Mouse (Mus musculus) adrenal gland, postnatal 4 days (tissue): ENCODE results near the gene Gab2. TPM values are rescaled to one million over a fixed set of nuclear protein-coding genes. Genes with fewer than 3 reads are reported as not detected.
A peak's percentile ranks its signal among the peaks of the same experiment; 100 is the strongest.

Source experiments
- DNase-seq, 2 experiments: peaks; one replicate each; pipeline ENCODE4 v3.0.0; 2021 to 2022; ENCODE audit warnings: low spot score in 2 of 2, mixed read lengths in 2 of 2
- total RNA-seq, 2 experiments: library from RNA; stranded (reverse); gene quantifications; 2 replicates each; pipeline ENCODE4 v1.2.3; 2021

Gab2 gene
- total RNA-seq, 2 experiments from 2014 or later, result 34.8 to 41.4 TPM

DNA sequence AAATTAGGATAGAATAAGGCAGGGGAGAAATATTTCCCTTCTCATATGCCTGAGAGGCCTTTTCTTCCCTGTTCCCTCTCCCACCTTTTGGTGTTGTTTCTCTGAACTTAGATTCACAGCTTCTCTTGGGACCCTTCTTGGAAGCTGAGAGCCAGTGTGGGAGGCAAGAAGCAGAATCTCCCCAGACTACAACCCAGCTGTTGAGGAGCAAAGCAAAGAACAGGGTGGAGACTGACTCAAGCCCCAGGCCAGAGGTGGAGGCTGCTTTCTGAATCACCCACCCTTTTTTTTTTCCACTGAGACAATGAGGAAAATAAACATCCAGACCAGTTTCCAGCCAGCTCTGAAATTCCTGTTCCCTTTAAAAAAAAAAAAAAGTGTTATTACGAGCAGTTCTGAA lies 166.3 kb downstream of the Gab2 start:
- DNase-seq, result no peak

DNA sequence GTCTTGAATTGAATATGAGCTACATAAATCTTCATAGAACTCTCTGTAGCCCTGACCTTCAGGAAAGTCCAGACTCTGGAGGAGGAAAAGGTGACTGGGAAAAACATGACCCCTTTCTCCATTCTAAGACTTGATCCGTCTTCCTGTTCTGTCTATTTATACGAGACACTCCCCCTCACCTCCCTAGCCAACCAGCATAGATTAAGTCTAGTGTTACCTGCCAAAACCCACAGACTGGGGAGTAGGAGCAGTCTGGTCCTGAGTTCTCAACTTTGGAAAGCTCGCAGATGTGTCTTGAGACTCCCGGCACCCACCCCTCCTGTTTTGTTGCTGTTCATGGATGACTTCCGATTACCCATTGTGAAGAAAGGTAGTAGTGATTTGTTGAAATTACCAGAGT lies 166.8 kb downstream of the Gab2 start:
- DNase-seq, result no peak

DNA sequence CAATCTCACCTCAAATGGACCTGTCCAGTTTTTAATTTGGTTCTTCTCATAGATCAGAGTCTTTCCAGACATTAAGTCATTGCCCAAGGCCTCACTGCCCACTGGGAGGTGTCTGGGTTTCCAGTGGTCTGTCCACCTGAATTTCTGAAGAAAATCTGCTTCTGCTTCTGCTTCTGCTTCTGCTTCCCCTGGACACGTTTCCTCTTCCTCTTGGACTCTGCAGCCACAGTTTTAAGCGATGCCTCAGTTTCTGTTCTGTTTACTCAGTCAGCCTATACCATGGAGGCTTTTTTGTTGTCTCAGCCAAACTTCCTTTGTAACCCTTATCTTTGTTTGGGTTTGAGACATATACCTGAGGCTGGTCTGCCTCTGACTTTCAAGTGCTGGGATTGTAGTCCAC lies 170.3 kb downstream of the Gab2 start:
- no peak for DNase-seq

DNA sequence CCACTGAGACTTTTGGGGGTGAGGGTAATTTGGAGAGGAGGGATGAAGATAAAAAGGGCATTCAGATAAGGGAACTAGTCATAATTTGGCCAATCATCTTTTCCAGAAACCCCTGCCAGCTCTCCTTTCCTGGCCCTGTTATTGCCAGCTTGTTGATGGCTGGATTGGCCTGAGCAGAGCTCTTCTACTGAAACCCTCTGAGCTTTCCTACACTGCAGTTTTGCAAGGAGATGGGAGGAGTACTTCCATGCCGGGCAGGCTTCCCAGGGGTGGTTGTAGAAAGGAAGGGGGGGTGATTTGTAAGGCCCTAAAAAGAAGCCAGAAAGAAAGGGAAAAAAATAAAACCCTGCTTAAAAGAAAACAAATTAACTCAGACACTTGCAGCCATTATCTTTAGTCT lies 181.2 kb downstream of the Gab2 start:
- no peak for DNase-seq

DNA sequence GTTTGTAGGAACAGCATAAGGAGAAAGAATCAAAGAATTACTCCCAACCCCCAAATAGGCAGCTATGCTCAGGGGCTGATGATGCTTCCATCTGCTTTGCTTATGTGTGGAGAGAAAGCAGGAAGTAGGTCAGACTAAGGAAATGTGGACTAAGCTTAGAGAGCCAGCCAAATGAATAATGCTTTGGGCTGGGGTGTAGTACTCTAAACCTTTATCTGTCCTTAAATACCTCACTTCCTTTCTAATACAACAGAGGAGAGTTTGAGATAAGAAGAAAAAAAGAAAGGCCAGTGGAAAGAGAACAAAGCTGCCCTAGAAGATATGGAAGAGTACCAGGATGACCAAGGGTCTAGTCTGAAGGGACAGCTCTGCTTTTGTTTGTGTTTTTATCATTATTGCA lies 189.0 kb downstream of the Gab2 start:
- DNase-seq, result no peak

DNA sequence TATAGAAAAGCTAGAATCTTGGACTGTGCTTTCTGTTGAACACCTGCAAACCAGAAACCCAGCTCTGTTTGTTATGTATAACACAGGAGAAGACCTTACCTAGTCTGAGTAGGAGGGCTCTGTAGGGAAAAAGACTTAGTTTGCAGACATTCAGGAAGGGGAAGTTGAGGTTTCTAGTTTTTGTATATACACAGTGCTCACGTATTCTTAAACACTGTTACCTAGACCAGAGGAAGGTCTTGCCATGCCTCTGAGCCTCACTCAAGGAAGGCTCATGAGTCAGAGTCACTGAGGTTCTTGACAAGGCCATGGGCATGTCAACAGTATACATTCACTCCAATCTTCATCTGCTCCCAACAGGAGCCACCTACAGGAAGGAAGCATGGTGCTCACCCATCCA lies 189.7 kb downstream of the Gab2 start:
- DNase-seq, result no peak

DNA sequence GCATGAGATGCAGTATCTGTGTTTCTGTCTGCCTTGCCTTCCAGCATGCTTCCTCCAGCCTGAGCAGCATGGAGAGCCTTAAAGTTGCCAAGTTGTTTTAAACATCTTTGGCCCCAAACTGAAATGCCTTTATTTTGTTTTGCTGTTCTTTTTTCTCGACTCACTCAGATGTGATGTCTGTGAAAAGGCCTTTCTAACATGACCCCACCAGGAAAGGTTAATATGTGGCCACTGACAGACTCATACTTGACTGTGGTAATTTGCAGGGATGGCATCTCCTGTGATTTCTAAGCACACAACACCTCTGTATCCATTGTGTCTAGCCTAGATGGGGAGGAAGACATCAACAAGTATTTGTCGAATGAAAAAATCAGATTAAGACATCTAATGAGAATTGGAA lies 215.6 kb downstream of the Gab2 start:
- DNase-seq, result no peak

DNA sequence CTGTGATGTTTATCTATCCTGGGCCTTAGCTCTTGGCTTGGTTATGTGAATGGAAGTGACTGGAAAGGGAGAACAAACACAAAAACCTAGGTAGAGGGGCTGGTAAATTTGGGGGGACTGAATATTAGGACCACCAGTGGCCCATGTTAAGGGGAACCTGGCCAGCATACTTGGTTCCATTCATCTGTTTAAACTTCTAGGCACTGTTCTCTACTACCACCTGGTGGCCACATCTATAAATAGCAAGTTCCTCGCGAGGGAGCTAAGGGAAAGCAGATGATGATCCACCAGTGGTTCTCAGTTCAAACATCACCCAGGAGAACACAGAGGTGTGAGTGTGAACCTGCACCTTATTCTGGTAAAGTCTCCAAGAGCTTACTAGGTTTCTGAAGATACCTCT lies 216.1 kb downstream of the Gab2 start:
- DNase-seq, result no peak

DNA sequence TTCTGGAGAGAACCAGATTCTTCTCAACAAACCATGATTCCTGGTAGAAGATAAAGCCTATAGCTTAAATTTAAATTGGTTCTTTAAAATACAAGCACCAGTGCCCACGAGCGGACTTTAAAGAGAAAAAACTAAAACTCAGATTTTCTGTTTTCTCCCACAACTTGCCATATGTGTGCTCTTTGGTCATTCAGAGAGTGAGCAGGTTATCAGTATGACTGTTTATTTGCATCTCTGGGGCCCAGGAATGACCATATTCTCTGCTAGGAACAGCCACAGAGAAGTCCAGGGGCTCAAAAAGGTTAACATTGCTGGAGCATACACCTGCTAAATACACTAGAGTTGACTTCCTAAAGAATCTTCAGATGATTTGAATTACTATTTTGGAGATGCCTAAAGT lies 216.9 kb downstream of the Gab2 start:
- no peak for DNase-seq

DNA sequence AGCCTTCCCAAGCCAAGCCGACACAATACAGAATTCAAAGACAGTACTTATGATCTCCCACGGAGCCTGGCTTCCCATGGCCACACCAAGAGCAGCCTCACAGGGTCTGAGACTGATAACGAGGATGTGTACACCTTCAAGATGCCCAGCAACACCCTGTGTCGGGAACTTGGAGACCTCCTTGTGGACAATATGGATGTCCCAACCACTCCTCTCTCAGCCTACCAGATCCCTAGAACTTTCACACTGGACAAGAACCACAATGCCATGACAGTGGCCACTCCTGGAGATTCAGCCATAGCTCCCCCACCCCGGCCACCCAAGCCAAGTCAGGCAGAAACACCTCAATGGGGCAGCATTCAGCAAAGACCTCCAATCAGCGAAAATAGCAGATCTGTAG lies 217.6 kb downstream of the Gab2 start:
- DNase-seq, result no peak

DNA sequence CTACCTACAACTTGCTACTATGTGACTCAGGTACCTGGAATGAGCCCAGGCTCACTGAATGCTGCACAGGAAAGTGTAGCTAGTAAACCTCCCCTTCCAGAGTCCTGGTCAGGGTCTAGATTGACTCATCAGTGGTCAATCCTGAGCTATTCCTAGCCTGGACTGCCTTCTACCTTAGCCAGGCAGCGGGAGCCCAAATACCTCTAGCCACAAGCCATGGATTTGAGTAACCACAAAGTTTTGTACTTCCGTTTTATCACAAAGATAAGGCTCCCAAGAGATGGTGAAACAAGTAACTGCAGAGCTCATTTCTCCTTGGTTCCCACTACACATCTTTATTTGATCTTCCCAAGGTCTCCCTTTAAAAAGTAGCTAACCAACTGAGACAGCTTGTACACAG lies 219.5 kb downstream of the Gab2 start:
- DNase-seq, result no peak

DNA sequence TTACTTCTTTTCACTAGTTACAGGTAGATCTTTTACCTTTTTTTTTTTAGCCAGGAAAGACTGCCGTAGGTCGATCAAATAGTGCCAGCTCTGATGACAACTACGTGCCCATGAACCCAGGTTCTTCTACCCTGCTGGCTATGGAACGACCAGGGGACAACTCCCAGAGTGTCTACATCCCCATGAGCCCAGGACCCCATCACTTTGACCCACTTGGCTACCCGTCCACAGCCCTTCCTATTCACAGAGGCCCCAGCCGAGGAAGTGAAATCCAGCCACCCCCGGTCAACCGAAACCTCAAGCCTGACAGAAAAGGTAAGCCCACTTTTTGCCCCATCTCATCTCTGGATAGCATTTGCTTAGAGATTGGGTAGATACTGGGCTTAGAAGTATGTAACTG lies 219.9 kb downstream of the Gab2 start:
- DNase-seq, result no peak

DNA sequence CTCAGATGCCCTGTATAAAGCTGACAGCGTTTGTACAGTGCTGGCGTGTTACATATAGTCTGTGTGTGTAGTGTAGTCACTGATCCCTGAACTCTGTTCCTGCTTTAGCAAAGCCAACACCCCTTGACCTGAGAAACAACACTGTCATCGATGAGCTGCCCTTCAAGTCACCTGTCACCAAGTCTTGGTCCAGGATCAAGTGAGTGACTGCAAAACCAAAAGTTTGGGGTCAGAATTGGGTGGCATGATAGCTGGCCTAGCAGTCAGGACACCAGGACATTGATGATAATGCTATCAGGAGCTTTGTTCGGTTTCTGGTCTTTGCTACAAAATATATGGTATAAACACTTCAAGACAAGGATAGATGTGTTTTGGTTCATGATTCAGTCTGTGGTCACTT lies 220.9 kb downstream of the Gab2 start:
- DNase-seq, result no peak

DNA sequence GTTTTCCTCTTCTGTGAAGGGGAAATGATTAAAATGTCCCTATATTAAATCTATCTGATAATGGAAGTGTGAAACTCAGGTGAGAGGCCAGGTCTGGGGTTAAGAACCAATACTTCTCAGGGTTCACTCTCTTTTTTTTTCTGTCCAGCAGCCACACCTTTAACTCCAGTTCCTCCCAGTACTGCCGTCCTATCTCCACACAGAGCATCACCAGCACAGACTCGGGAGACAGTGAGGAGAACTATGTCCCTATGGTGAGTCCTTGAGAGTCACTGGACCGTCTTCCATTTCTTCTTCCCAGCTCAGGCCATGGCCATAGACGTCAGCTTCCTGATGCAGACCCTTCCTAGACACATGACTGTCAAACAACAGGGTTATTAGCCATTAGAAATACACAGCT lies 221.5 kb downstream of the Gab2 start:
- no peak for DNase-seq

DNA sequence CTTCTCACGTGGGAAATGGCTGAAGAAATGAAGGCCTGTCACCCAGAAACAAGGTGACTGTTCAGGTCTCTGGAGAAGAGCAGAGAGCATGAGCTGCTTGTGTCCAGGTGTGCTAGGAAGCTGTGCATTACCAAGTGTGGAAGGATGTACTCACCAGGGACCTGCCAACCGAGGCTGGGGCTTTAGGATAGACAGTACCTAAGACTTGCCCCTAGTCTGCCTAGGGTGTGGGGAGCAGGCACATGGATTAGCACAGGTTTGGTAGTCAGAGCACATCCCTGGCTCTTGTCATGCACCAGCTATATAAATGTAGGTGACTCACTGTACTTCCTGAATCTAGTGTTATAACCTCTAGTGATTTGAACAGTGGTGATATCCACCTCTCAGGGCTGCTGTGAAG lies 222.2 kb downstream of the Gab2 start:
- DNase-seq, result peak in 1 of 2 experiments; percentile 1

DNA sequence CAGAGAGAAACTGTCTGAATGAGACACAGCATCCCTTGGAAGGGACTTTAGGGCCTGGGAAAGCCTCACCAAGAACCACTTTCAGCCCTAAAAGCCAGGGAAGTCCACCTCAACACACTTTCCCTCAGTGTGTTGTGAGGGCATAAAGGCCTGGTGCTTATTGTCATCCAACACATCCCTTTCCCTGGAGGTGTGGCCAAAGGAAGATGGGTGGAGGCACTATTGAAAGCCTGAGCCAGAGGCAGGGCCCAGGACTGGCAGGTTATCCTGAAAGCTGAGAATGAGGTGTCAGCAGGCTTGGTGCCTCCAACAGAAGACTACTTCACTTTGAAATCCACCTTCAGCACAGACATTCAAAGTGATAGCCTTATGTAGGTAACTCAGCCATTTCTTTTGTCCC lies 223.1 kb downstream of the Gab2 start:
- DNase-seq, result peak in 1 of 2 experiments; percentile 1

DNA sequence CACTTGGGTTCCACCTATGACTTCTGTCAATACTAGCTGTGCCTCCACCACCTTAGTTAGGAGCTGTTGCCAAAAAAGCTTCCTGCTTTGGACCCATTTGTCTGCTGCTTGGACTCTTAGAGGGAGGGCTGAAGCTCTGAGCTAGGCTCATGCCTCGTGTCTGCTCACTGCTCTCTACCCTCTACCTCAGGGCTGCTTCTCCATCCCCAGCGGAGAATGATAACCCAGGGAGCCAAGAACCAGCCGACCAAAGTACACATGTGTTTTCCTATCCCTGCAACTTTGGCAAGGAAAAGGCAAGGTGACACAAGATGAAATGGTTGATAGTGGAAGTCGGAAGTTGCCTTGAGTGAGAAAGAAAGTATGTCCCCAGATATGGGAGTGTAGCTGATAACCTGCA lies 223.8 kb downstream of the Gab2 start:
- peak in 1 of 2 experiments; percentile 1 for DNase-seq

DNA sequence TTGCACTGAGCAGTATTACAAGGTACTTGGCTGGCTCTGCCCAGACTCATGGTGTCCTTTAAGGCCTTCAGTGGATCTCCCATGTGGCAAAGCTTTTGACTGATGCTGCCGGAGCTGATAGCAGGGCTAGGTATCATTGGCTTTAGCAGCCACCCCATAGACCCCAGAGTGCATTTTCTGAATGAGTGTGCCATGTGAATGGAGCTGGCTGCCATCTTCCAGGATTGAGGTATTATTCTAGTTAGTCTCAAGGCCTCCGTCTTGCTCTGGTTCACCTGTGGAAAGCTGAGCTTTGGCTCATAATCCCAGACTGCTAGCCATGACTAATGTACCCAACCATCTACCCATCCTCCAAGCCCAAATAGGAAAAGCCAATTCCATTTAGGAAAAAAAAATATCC lies 225.4 kb downstream of the Gab2 start:
- no peak for DNase-seq

DNA sequence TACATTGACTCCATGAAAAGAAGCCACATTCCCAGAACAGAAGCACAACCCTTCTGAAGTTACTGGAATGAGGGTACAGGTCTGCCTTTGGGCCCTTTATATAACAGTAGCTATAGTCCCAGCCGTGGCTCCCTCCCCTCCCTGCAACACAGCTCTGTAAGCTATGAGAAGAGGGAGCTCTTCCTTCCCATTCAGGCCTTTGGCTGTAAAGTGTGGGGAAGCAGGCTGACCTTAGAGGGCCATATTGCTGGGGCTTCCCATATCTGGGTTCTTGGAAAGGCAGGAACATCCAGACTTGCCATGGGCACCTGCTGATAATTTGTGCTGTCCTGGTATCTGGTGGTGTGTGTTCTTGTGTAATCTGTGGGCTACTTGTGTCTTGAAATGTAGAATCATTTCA lies 226.2 kb downstream of the Gab2 start:
- peak in 1 of 2 experiments; percentile 1 for DNase-seq

DNA sequence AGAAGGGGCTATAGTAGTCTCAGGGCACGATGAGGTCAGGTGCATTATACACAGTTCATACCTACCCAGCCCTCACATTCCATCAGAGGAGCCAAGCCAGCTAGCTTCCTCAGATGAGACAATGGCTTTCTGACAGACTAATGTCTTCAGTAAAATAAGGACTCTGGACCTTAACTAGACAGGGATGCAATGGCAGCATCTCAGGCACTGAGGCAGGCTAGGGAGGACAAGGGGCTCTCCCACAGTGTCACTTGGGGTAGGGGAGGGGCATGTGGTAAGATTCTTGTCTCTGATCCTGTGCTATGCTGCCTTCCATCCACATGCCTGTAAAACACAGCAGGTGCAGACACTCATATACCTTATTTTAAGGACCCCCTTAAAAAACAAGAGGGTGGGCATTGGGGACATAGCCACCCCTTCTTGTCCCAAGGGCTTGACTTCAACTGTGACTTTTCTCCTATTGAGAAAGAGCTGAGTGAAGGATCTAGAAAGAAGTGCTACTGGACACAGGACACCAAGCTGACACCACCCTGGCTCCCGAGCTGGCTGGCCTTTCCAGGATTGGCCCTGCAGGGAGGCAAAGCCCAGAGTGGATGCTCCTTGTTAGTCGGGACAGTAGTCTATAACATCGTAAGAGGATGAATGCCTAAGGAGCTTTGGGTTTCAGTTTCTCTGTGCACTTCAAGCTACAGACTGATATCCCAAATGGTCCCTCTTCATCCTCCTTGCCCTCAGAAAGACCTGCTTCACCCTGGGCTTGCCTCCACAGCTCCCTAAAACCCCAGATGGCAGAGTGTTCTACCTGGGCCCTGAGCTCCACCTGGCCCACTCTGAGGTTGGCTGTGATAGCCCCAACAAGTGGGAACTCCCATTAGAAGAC lies 228.3 kb downstream of the Gab2 start:
- DNase-seq, result peak in 1 of 2 experiments; percentile 1

DNA sequence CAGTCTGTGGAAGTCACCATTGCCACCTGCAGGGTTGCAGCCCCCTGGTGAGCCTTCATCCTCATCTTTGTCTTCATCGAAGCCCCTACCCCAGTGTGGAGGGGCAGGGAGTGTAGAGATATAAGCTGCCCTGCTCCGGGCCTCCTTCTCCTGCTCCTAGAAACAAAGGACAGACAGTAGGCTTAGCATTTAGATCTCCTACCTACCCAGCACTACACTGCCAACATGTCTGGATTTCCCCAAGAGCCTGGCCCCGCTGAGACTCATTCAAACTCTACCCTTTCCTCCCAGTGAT lies 228.9 kb downstream of the Gab2 start:
- DNase-seq, result peak in 1 of 2 experiments; percentile 1

DNA sequence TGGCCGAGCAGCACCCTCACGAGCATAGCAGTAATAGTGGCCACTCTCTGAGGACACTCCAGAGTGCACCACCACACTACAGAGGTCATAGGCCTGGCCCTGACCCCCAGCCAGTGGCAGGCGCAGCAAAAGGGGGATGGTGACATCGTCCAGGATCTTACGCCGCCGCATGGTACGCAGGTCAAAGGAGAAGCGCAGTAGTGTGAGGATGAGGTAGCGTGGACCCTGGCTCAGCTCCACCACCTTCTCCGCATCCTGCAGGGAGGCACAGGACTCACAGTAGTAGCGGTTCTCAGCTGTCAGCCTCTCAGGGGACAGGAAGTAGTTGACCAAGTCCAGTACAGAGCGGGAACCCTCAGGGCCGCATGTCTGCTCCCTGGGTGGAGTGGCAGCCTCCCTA lies 230.2 kb downstream of the Gab2 start:
- peak in 1 of 2 experiments; percentile 2 for DNase-seq

DNA sequence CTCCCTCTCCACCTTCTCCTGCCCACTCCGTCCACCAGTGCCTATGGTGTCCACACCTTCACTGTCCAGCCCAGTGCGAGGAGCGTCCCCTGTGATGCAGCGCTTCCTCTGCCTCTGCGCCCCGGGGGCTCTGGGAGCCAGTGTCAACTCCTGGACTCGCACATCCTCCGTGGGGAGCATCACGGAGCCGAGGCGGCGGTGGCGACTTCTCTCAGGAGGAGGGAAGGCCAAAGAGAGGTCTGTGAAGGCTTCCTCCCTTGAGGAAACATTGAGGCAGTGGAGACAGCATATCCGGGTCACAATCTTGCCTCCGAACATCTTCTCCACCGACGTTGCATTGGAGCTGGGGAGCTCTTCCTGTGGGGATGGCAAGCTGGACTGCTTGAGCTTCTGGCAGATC lies 230.8 kb downstream of the Gab2 start:
- peak in 1 of 2 experiments; percentile 0 for DNase-seq
